In the genomic region with DNA sequence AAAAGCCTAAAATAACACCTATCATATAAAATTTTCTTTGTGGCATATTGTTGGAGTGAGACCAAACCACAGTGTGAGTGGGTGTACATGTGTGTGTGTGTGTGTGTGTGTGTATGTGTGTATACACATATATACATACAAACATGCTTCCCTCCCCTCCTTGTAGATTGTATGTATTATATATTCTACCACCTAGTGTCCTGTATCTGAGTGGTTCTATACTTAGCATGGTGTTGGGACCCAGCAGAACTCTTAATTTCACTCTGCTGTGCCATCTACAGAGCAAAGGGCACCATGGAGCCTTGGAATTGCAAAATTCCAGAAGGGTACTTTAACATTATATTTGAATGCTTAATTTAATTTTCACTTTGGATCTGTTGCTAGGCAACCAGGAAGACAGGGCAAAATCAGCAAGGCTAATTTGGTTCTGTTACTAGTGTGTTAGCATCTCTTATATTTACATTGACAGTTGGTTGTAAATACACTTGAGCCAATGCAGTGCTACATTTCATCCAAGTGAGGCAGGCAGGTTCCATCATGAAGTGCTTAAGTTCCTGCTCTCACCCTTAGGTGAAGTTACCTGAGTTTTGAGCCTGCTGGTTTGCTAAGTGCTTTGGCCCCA, we compare ENCODE assay signal across 30 mouse cellular contexts.
DNase-seq lines count a peak whose midpoint lies in the region; ATAC-seq and TF ChIP-seq lines count a peak whose summit lies in the region.
"Had no signal": no experiment of that assay in that cellular context is flagged by ENCODE, and none has a peak within 500 bp of the region (broad histone marks: within the 10 kb centered on the region; RNA-seq: fewer than 3 reads in every experiment).

No protein-coding gene starts in this region.

- peak; percentile 65; the same call in 1 of the 2 replicates for ATAC-seq in forebrain, embryonic 13.5 days
- ATAC-seq in hindbrain, embryonic 16.5 days: peak; percentile 52
- no peak for ATAC-seq in hindbrain, embryonic 14.5 days (ENCODE audit: low FRiP score)
- peak; percentile 48; the same call in 1 of the 2 replicates for ATAC-seq in midbrain, embryonic 15.5 days (replicated peaks)
- no peak for ATAC-seq in midbrain, embryonic 11.5 days (ENCODE audit: low FRiP score)
- peak; percentile 73 for ATAC-seq in forebrain, postnatal 0 days
- ATAC-seq: intestine, embryonic 16.5 days; Patski had no signal

- H3K27me3 ChIP-seq in forebrain, embryonic 13.5 days: no peaks in the 10 kb centered on the region
- H3K27me3 ChIP-seq in forebrain, embryonic 10.5 days (ENCODE audit: poor library complexity, severe bottlenecking): no peaks in the 10 kb centered on the region
- H3K27me3 ChIP-seq in hindbrain, embryonic 16.5 days (replicated peaks; ENCODE audit: control insufficient read depth, insufficient read depth, low read length): no peaks in the 10 kb centered on the region
- no peaks in the 10 kb centered on the region for H3K27me3 ChIP-seq in hindbrain, embryonic 14.5 days (ENCODE audit: control insufficient read depth, insufficient read depth, low read length)
- H3K27me3 ChIP-seq in midbrain, embryonic 15.5 days (replicated peaks): no peaks in the 10 kb centered on the region
- no peaks in the 10 kb centered on the region for H3K27me3 ChIP-seq in midbrain, embryonic 11.5 days (ENCODE audit: control insufficient read depth, insufficient read depth, low read length)
- H3K27me3 ChIP-seq in forebrain, postnatal 0 days (ENCODE audit: insufficient read depth, low read length): no peaks in the 10 kb centered on the region
- H3K27me3 ChIP-seq: embryonic facial prominence, embryonic 12.5 days; limb, embryonic 12.5 days; liver, embryonic 15.5 days; megakaryocyte, embryonic 14.5 days; Patski had no signal

- H3K27ac ChIP-seq in forebrain, embryonic 13.5 days: no peak overlapping the region
- H3K27ac ChIP-seq in forebrain, embryonic 10.5 days: no peak overlapping the region
- no peak overlapping the region for H3K27ac ChIP-seq in hindbrain, embryonic 16.5 days (ENCODE audit: low read depth, low read length)
- no peak overlapping the region for H3K27ac ChIP-seq in hindbrain, embryonic 14.5 days
- H3K27ac ChIP-seq in midbrain, embryonic 15.5 days: no peak overlapping the region
- H3K27ac ChIP-seq in midbrain, embryonic 11.5 days (ENCODE audit: low read depth, low read length): no peak overlapping the region
- H3K27ac ChIP-seq in forebrain, postnatal 0 days (ENCODE audit: low read depth, low read length): no peak overlapping the region
- H3K27ac ChIP-seq: embryonic facial prominence, embryonic 12.5 days; kidney, postnatal 0 days; limb, embryonic 12.5 days; liver, embryonic 15.5 days had no signal

- no peak for DNase-seq in forebrain, embryonic 10.5 days (ENCODE audit: extremely low spot score, low spot score)
- DNase-seq in hindbrain, embryonic 14.5 days (ENCODE audit: low spot score): no peak
- DNase-seq in midbrain, embryonic 11.5 days (ENCODE audit: low spot score, missing footprints): no peak
- DNase-seq in forebrain, postnatal 0 days: peak; percentile 60
- DNase-seq in lung, postnatal 10 days: no peak
- DNase-seq: adrenal gland, postnatal 10 days; cerebellum, adult 11-12 months; cerebellum, adult 9-11 months; embryo, embryonic 11 days; gastrocnemius, postnatal 14 days; heart, postnatal 36 days; kidney, adult 8-10 months; kidney, postnatal 4 days; lung, embryonic 14.5 days; right cerebral cortex, adult 18-20 months; spleen, adult 18-20 months; thymus, adult 18-20 months; thymus, postnatal 25 days had no signal

- no peaks in the 10 kb centered on the region for H3K9me3 ChIP-seq in forebrain, embryonic 13.5 days (replicated peaks)
- H3K9me3 ChIP-seq in forebrain, embryonic 10.5 days: no peaks in the 10 kb centered on the region
- H3K9me3 ChIP-seq in hindbrain, embryonic 16.5 days (ENCODE audit: control insufficient read depth, low read length): no peaks in the 10 kb centered on the region
- H3K9me3 ChIP-seq in hindbrain, embryonic 14.5 days (ENCODE audit: control insufficient read depth, low read length): no peaks in the 10 kb centered on the region
- H3K9me3 ChIP-seq in midbrain, embryonic 15.5 days: no peaks in the 10 kb centered on the region
- H3K9me3 ChIP-seq in midbrain, embryonic 11.5 days (ENCODE audit: control insufficient read depth, low read length): no peaks in the 10 kb centered on the region
- H3K9me3 ChIP-seq in forebrain, postnatal 0 days (ENCODE audit: low read length): no peaks in the 10 kb centered on the region
- H3K9me3 ChIP-seq: embryonic facial prominence, embryonic 12.5 days; G1E; limb, embryonic 12.5 days; liver, embryonic 15.5 days; megakaryocyte, embryonic 14.5 days had no signal

- no peaks in the 10 kb centered on the region for H3K36me3 ChIP-seq in forebrain, embryonic 13.5 days (ENCODE audit: poor library complexity, severe bottlenecking)
- H3K36me3 ChIP-seq in forebrain, embryonic 10.5 days (replicated peaks): peaks cover 7% of the 10 kb centered on the region
- no peaks in the 10 kb centered on the region for H3K36me3 ChIP-seq in hindbrain, embryonic 16.5 days (ENCODE audit: control insufficient read depth, insufficient read depth, low read length)
- no peaks in the 10 kb centered on the region for H3K36me3 ChIP-seq in hindbrain, embryonic 14.5 days (replicated peaks; ENCODE audit: control insufficient read depth, insufficient read depth)
- H3K36me3 ChIP-seq in midbrain, embryonic 15.5 days (replicated peaks): no peaks in the 10 kb centered on the region
- H3K36me3 ChIP-seq in midbrain, embryonic 11.5 days (ENCODE audit: control insufficient read depth, insufficient read depth, low read length): no peaks in the 10 kb centered on the region
- no peaks in the 10 kb centered on the region for H3K36me3 ChIP-seq in forebrain, postnatal 0 days (ENCODE audit: insufficient read depth)
- H3K36me3 ChIP-seq: embryonic facial prominence, embryonic 12.5 days; liver, embryonic 15.5 days had no signal

- H3K4me2 ChIP-seq in forebrain, embryonic 13.5 days: no peak overlapping the region
- no peak overlapping the region for H3K4me2 ChIP-seq in hindbrain, embryonic 16.5 days (ENCODE audit: low read length)
- H3K4me2 ChIP-seq in hindbrain, embryonic 14.5 days (replicated peaks): no peak overlapping the region
- no peak overlapping the region for H3K4me2 ChIP-seq in midbrain, embryonic 15.5 days
- no peak overlapping the region for H3K4me2 ChIP-seq in midbrain, embryonic 11.5 days
- no peak overlapping the region for H3K4me2 ChIP-seq in forebrain, postnatal 0 days (ENCODE audit: low read depth)
- H3K4me2 ChIP-seq: embryonic facial prominence, embryonic 12.5 days; heart, embryonic 11.5 days; limb, embryonic 12.5 days; liver, embryonic 15.5 days; lung, embryonic 14.5 days had no signal

- no peak overlapping the region for H3K9ac ChIP-seq in forebrain, embryonic 13.5 days
- no peak overlapping the region for H3K9ac ChIP-seq in hindbrain, embryonic 16.5 days (ENCODE audit: low read depth, low read length)
- H3K9ac ChIP-seq in hindbrain, embryonic 14.5 days: no peak overlapping the region
- no peak overlapping the region for H3K9ac ChIP-seq in midbrain, embryonic 15.5 days
- no peak overlapping the region for H3K9ac ChIP-seq in midbrain, embryonic 11.5 days (ENCODE audit: low read length)
- H3K9ac ChIP-seq in forebrain, postnatal 0 days: no peak overlapping the region
- H3K9ac ChIP-seq: embryonic facial prominence, embryonic 12.5 days; limb, embryonic 12.5 days; liver, embryonic 15.5 days; lung, embryonic 14.5 days had no signal

- H3K4me1 ChIP-seq in forebrain, embryonic 13.5 days: peaks cover 17% of the 10 kb centered on the region
- H3K4me1 ChIP-seq in forebrain, embryonic 10.5 days: peaks cover 11% of the 10 kb centered on the region
- H3K4me1 ChIP-seq in hindbrain, embryonic 16.5 days (ENCODE audit: control insufficient read depth, insufficient read depth, low read depth, low read length): peaks cover 2% of the 10 kb centered on the region; the same call in 1 of the 2 replicates
- H3K4me1 ChIP-seq in hindbrain, embryonic 14.5 days (replicated peaks; ENCODE audit: control insufficient read depth, insufficient read depth, low read length): no peaks in the 10 kb centered on the region
- H3K4me1 ChIP-seq in midbrain, embryonic 15.5 days: peaks cover 5% of the 10 kb centered on the region; the same call in 1 of the 2 replicates
- no peaks in the 10 kb centered on the region for H3K4me1 ChIP-seq in midbrain, embryonic 11.5 days (ENCODE audit: control insufficient read depth, insufficient read depth, low read length)
- peaks cover 16% of the 10 kb centered on the region for H3K4me1 ChIP-seq in forebrain, postnatal 0 days (ENCODE audit: insufficient read depth)
- H3K4me1 ChIP-seq: embryonic facial prominence, embryonic 12.5 days; limb, embryonic 12.5 days had no signal

- no peak overlapping the region for H3K4me3 ChIP-seq in forebrain, embryonic 13.5 days
- no peak overlapping the region for H3K4me3 ChIP-seq in forebrain, embryonic 10.5 days
- no peak overlapping the region for H3K4me3 ChIP-seq in hindbrain, embryonic 16.5 days (ENCODE audit: low read length)
- no peak overlapping the region for H3K4me3 ChIP-seq in hindbrain, embryonic 14.5 days (replicated peaks; ENCODE audit: low read length)
- no peak overlapping the region for H3K4me3 ChIP-seq in midbrain, embryonic 15.5 days
- no peak overlapping the region for H3K4me3 ChIP-seq in midbrain, embryonic 11.5 days (ENCODE audit: low read depth, low read length)
- no peak overlapping the region for H3K4me3 ChIP-seq in forebrain, postnatal 0 days (ENCODE audit: low read depth, low read length)
- H3K4me3 ChIP-seq: embryonic facial prominence, embryonic 12.5 days; limb, embryonic 12.5 days; liver, embryonic 15.5 days; megakaryocyte, embryonic 14.5 days had no signal

- no peak; the same call in 1 of the 2 replicates for TF ChIP-seq CTCF in forebrain, postnatal 0 days (IDR thresholded peaks at IDR 0.05; ENCODE audit: low read depth)

Comparison
In these comparisons a context has a peak if more than half of its experiments do, and no peak if none do; other contexts are left out.
1. ATAC-seq: peak in forebrain, embryonic 13.5 days (single experiment), hindbrain, embryonic 16.5 days (single experiment), midbrain, embryonic 15.5 days (single experiment) and forebrain, postnatal 0 days (single experiment); none in hindbrain, embryonic 14.5 days (single experiment) and midbrain, embryonic 11.5 days (single experiment).